Mouse (Mus musculus) spleen, postnatal 36 days (tissue): ENCODE measurements around the gene Atp8b4.
"Not testable (repeated sequence)": the region's sequence is repeated elsewhere in the genome, so short reads cannot be mapped to it uniquely, and the experiment has no call there.

ENCODE experiments used
- DNase-seq, 2 experiments: peaks; one replicate each; pipeline ENCODE4 v3.0.0; 2022; ENCODE audit warnings: low spot score in 2 of 2, mixed read lengths in 1 of 2

Gene Atp8b4

DNA sequence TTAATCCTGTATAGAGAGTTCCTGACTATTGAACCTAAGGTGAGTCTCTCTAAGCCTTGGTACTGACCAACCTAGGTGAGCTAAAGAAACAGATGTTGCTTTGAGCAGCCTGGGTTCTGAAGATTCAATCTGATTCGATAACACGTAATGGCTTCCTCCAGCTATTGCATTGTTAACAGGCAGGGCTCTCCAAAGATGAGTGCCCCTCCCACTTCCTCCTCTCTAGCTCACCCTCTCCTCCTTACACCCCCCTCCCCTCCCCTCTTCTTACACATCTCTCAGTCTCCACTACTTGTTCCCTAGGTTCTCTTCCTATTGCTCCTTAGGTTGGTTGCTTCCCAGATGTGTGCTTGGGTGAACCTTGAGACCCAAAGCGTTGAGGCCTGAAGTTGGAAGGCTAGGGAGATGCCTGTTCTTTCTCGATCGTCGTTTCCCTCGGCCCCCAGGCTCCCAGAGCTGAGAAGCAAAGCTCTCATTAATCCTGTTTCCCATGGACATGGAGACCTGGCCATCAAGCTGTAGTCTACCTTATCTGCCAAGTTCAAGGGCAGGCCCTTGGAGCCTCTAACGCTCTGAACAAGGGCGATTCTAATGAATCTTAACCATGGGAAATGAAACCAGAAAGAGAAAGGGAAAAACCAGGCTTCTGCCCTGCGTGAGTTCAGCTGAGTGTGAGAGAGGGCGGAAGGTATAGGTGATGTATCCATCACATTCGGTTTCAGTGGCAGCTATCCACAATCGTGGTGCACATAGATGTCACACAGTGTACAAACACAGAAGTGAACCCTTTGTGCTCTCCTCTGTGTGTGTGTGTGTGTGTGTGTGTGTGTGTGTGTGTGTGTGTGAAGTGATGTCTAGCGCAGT, 4.4 kb downstream of the Atp8b4 start:
- peak; percentile 33 to 54 for DNase-seq

DNA sequence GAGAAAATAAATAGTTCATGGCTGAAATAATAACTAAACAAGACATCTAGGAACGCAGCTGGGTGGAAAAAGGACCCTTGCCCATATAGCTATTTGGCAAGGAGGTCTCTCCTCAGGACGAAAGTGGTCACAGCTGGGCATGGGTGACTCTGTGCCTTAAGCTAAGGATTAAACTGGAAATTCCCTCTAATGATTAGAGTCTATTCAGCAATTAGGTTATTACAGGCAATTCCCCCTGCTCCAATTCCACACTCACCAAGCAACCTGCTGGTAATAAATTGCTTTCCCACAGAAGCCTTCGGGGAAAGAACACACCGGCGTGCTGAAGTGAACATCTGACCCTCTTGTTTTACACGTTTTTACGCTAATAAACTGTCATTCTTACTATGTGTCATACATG, 5.2 kb downstream of the Atp8b4 start:
- DNase-seq: no peak

DNA sequence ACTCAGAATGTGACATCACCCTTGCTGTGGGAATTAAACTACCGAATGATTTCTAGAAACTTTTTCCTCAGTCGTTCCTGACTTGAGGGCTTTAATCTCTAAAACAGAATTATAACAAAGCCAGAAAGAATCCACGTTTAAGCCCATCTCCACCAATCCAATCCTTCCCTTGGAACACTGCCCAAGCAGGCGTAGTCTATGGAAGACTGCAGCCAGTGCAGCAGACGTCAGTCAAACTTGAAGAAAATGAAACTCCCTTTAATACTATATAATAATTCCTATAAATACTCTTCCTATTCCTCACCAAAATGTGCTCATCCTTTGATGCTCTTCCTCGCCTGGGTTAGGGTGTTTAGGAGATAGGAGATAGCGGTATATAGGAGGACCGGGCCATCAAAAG, 7.2 kb downstream of the Atp8b4 start:
- no peak for DNase-seq

DNA sequence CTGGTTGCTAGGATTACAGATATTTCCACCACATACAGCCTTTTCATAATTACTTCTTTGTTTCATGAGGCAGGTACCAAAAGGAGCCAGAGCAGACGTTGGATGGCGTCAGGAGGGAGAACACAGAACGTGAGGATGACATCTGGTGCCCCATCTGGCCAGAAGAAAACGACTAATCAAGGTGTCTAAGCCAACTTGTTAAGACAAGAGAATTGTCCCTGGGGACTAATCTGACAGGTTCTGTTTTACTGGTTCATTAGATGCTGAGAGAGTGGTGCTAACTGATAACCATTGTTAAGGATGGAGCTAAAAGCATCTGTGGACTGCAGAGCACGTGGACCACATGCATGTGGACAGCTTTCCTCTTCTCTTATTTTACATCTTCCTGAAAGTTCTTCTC, 7.8 kb downstream of the Atp8b4 start:
- no peak for DNase-seq

DNA sequence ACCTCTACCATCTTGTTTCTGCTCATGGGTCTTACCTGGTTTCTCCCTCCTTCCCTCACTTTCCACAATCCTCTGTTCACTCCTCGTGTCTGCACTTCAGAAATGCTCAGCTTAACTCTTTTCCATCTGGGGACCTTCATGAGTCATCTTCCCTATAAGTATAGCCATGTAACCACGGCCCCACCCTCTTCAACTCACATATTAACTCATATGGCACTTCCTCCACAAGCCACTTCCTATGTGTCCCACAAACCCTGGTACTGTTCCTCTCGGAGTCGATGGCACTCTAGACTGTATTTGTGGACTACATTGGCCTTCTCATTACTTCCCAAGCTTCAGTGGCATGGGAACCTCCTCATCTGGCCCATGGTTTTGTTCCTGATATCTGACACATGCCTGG, 9.0 kb downstream of the Atp8b4 start:
- peak in 1 of 2 experiments; percentile 25 for DNase-seq

DNA sequence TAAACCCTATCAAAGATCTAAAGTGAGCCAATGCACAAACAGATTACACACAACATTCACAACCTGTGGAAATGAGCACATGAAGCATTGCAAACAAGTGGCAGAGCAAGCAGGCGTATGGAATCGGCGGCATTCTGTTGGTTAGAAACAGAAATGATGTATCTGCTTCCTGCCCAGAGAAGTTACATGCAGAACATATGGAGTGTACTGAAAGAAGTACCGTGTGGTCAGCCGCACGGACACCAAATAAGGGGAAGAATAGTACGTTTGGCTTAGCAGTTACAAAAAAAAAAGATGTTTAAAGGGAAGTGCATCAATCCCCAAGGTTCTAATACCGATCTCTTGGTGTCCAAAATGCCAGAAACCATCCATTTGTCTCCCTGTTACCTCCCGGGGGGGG, 9.9 kb downstream of the Atp8b4 start:
- DNase-seq: no peak

DNA sequence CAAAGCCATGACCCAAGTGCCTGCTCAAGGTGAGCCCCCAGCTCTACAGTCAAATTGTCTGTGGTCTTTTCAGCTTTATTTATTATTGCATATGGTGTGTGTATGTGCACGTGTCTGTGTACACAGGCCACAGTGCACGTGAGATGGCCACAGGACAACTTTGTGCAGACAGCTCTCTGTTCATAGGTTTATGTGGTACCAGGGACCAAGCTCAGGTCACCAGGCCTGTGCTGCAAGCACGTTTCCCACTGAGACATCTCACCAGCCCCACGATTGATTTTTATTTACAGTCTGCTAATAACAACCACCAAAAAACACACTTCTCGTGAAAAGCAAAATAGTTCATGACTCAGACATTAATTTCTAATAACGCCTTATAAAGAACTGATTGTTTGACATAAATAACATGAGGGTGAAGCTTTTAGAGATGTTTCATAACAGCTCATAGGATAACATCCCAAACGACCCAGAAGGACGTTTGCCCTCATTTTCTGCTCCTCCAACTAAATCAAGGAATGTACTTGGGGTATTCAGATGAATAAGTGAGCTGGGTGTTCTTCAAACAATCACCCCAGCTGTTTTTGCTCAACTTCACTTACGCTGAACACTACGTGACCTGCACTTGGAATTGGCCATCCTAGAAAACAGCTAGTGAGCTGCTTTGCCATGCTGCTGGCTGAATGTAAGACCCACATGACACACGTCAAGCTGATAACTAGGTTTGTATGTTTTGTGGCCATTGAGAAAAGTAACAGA, 15.0 kb downstream of the Atp8b4 start:
- no peak for DNase-seq

DNA sequence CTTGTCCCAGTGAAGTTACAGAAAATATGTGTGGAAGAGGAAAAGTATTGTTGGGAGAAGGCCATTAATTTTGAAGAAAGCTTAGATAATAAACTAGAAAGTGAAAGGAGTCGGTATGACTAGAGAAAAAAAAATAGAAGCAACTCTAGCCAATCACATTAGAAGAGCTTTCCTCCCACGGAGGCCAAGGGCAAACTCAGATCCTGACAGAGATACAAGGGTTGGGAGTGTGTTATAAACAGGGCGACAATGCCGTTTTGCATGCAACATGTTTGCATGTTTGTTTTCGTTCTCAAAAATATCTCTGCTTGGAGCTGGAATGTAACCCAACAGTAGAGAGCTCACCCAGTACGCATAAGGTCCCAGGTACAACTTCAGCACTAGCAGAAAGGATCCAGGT, 17.1 kb downstream of the Atp8b4 start:
- no peak for DNase-seq

DNA sequence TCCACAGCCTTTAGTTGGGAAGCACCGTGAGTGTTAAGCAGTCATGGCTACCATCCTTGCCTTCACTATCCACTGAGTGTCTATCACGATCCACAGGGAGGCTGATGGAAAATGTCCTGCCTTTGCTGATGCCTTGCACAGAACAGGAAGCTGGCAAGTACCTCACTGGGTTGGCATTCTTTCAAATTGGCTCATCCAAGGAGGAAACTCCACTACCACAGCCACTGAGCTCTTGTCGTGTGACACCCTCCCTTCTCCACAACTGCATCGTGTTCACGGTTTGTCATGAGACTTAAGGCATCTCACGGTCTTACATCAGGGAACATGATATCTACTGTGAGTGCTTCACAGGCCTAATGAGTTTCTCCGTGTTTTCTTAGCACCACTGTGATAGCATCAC, 22.9 kb downstream of the Atp8b4 start:
- no peak for DNase-seq

DNA sequence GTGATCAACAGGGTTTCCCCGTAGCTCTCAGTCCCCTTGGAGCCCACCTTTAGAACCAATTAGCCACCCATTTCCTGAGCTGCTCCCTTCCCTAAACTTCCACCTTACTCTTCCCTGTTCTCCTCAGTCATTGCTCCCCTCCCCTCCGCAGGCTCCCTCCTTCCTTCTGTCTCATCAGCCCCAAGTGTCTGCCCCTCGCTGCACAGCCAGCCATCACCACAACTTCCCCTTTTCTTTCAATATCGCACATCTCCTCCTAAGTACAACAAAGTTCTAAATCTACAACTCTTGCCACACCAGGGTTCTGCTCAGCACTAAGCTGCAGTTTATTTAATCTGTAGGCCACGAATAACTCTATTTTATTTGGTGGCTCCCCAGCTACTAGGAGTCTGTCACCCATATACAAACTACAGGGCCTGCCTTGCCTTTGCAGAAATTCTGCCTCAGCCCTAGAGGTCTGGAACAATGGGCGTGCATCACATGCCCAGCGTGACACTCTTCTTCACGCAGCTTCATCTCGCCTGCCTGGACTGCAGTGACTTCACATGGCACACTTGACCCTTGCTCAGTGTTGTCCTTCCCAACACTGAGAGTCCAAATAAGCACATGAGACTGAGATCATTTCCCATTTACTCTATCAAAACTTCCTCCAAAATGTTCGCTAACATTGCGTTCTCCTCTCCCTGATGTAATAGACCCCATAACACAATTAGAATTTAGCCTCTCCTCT, 24.6 kb downstream of the Atp8b4 start:
- DNase-seq: peak; percentile 44 to 46

DNA sequence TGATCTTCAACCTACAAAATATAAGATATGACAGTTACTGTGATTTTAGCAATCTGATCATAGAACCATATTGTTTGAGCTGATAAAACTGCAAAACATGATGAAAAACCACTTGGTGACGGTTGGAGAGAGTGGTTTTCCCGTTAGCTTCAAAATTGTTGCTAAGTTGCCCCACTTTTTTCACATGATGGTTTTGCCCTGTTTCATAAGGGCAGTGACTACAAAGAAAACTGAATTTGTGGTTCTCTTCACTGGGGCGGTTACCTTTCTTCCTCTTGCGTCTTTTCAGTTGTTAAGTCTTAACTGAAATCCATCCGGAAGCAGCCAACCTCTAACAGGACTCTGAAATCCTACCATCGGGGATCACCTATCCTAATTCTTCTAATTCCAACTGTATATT, 26.5 kb downstream of the Atp8b4 start:
- DNase-seq: peak in 1 of 2 experiments; percentile 40

DNA sequence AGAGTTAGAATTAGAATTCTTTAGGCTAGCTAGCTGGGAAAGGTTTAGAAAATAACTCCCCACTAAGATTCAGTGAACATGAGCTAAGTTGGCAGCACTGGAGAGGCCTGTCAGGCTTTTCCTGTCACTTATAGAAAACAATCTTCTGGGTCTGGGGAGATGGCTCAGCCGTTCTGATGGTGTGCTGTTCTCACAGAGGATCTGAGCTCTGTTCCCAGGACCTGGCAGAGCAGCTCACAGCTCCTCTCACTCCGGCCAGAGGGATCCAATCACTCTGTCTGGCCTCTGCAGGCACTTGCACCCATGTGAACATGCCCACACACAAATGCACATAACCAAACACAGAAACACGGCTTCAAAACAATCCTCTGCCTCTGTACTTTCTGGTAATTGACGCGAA, 27.6 kb downstream of the Atp8b4 start:
- no peak for DNase-seq

DNA sequence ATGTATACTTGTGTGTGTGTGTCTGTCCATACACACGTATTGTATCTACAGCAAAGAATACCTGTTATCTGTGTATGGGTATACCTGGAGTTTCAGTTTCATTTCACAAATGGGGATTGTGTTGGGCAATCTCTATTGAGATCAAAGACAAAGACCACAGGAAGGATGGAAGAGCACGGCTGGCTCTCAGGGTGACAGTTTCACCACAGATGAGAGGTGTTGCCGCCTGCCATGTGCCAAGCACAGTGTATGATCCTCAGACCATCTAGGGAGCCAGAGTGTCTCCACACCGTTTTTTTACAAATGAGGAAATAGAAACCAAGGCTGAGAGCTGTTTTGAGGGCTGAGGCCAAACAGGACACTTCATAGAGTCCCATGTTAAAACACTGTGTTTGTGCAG, 32.7 kb downstream of the Atp8b4 start:
- peak in 1 of 2 experiments; percentile 31 for DNase-seq

DNA sequence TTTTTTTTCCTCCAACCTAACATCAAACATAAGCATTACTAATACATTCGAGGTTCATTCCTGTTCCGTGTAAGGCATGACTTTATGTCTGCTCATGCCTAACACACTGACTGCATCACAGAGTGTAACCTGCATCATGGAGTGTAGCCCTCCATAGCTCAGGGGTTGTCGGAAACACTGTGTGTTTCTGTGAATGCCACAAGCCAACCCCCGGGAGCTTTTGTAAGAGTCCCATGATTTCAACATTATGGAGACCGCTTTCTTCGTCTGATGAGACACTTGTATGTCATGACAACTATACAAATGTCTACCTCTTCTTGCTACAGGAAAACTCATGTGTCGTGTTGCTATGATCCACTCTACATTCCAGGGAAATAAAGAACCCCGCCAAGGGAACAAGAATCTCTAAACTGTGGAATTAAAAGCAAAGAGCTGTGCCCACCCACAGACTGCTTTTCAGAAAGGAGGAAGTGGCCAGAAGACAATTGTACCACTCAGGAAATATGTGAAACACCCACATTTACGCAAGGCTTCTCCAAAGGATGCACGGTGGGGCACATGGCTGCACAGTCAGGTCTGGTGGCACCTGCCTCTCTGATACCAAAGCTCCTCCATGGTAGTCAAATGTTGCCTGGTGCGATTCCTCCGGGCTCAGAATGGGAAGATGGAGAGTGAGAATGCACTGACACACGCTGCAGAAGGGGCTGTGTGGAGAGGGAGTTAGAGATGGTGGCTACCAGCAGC, 33.9 kb downstream of the Atp8b4 start:
- DNase-seq: peak; percentile 42 to 47

DNA sequence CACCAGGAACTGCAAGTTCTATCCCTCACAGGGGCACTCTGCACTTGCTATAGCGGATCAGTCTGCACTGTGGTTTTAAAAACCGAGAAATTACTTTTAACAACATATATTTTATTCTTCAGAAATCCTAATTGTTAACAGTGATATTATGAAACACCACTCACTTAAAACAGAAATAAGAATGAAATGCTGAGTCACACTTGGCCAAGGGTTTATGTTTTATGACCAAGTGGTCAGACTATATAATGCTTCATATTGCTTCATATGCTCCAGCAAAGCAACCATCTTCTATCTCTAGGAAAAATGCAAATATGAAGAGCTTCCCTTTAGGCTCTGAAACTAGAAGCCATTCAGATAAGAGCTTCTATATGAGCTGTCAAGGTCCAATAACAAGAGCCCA, 41.8 kb downstream of the Atp8b4 start:
- no peak for DNase-seq

DNA sequence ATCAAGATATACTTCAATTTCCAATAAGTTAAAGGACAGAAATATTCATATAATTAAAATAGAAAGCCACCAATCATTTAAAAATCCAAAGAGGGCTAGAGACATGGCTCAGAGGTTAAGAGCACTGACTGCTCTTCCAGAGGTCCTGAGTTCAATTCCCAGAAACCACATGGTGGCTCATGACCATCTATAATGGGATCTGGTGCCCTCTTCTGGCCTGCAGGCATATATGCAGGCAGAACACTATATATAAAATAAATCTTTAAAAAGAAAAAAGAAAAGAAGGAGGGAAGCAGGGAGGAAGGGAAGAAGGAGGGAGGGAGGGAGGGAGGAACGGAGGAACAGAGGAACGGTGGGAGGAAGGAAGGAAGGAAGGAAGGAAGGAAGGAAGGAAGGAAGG, 42.7 kb downstream of the Atp8b4 start:
- DNase-seq: not testable (repeated sequence)

DNA sequence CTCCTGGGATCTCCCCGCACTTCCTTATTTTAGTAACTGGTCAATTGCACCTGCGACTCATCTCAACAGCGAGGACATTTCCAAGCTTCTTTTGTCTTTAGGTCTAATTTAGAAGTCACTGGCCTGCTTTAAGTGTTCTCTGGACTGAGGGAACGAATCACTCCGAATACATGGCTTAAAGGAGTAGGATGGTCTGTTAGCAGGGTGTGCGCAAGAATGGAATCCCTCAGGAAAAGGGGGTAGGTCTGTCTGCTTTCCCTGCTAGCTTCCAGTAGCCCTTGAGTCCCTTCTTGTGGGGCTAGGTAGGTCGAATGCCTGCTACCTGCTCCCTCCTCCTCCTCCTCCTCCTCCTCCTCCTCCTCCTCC, 49.6 kb downstream of the Atp8b4 start:
- no peak for DNase-seq

DNA sequence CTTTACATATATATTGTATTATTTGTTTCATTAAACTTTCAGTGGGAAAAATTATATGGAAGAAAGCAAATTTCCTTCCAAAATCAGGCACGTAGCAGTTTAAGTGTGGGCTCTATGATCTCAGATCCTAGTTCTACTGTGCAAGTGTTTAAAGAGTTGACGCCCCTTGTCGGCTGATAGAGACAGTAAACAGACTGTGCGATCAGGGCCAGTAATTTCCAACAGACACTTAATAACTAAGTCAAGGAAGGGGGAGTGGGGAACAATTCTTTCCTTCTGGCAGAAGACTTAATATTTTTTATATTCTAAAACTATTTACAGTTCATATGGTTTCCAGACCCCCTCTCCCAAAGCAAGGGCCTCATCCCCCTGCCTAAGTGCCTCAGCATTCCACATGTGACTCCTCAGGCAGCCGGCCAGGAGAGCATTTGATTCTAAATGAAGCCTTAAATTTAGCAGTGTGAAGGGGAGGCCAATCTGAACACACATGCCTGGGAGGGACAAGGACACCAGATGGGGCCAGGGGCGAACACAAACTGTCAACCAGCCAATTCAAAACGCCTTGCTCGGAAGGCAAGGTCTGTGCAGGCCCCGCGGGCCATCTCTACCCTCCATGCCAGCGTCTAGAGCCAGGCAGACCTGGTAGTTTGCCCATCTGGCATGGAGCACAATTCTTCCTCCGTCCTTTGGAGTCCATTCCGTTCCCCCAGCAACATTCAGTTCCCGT, 50.1 kb downstream of the Atp8b4 start:
- no peak for DNase-seq

DNA sequence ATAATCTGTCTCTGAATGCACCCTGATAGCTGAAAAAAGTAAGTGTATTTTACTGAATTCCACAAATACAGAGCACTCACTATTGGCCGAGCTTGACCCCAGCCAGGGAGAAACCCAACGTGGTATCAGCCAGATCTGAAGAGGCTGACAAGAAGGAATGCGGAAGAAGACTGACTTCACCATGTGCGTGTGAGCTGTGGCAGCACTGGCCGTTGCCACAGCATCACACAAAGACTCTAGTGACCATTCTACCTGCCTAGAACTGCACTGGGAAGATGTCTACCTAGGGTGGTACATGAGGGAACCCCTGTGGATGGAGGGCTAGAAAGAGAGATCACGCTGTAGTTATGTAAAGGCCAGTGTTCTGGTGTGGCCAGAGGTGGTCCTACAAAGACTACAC, 55.4 kb downstream of the Atp8b4 start:
- DNase-seq: no peak

DNA sequence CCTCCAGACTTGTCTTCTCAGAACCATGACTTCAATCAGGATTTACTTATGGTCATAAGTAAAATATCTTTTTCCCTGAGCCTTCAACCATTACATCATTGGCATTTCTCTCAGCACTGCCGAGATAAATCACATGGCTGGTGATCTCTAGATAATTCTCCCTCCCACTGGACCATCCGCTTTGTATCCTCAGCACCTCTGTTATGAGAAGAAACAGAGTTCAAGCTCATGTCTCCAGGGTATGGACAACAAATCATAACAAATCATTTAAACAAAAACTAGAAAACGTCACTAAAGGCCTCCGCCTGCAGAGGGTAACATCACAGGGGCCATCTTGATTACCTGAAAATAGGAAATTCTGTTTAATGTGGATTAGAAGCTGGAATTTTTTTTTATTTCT, 58.9 kb downstream of the Atp8b4 start:
- DNase-seq: no peak

DNA sequence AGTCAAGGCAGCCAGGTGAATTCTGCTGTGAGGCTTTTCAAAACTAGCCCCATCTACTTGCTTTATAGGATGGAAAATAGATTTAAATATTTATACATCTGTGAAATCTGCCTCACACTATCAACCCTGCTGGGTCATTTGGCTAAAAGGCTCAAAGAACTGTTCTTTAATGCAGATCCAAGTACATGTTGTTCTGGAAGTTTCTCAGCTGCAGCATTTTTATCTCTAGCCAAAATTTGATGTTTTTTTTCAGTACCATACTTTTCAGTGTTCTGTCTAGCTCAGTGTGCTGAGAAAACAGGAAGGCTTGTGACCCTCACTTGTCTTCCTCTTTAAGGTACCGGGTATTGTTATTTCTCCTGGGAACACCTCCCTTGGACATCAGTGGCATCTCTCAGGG, 65.8 kb downstream of the Atp8b4 start:
- DNase-seq: no peak
